ENCODE assay signal across 12 mouse cellular contexts in genomic region chr7:105783861-105784260, GRCm38 (mm10). TPM values are rescaled to one million over a fixed set of nuclear protein-coding genes. Genes with fewer than 3 reads are reported as not detected.
DNase-seq lines count a peak whose midpoint lies in the region; ATAC-seq and TF ChIP-seq lines count a peak whose summit lies in the region.
"Had no signal": no experiment of that assay in that cellular context is flagged by ENCODE, and none has a peak within 500 bp of the region (broad histone marks: within the 10 kb centered on the region; RNA-seq: fewer than 3 reads in every experiment).

No protein-coding gene starts in this region.

- WGBS in heart, postnatal 0 days, result 40% methylated on average over 4 of the region's 4 CpGs
- 27% methylated on average over 4 of the region's 4 CpGs for WGBS in embryonic facial prominence, embryonic 13.5 days
- 35% methylated on average over 4 of the region's 4 CpGs for WGBS in hindbrain, postnatal 0 days

- peaks cover 21% of the 10 kb centered on the region for H3K27me3 ChIP-seq in heart, postnatal 0 days (ENCODE audit: control insufficient read depth, insufficient read depth, low read length)
- no peaks in the 10 kb centered on the region for H3K27me3 ChIP-seq in embryonic facial prominence, embryonic 13.5 days
- H3K27me3 ChIP-seq in hindbrain, postnatal 0 days (ENCODE audit: insufficient read depth, low read length), result no peaks in the 10 kb centered on the region

- H3K4me3 ChIP-seq in heart, postnatal 0 days (ENCODE audit: low read depth, low read length), result no peak overlapping the region
- H3K4me3 ChIP-seq in embryonic facial prominence, embryonic 13.5 days, result 0 out of 2 replicates have a peak overlapping the region, but pooled peaks have one; percentile 75
- H3K4me3 ChIP-seq in hindbrain, postnatal 0 days (ENCODE audit: low read length), result no peak overlapping the region

- ATAC-seq in heart, postnatal 0 days (ENCODE audit: insufficient read depth, low read depth), result no peak
- no peak for ATAC-seq in embryonic facial prominence, embryonic 13.5 days (ENCODE audit: insufficient number of reproducible peaks, insufficient read depth, low FRiP score, low TSS enrichment, low read depth)
- ATAC-seq in hindbrain, postnatal 0 days, result no peak
- no peak for ATAC-seq in megakaryocyte-erythroid progenitor cell, adult 5-6 weeks (replicated peaks; ENCODE audit: low FRiP score, low TSS enrichment, poor library complexity, severe bottlenecking)
- ATAC-seq: intestine, postnatal 0 days had no signal

- no peak for TF ChIP-seq EP300 in heart, postnatal 0 days (IDR thresholded peaks at IDR 0.05; ENCODE audit: low read depth)

- no peaks in the 10 kb centered on the region for H3K4me1 ChIP-seq in heart, postnatal 0 days (ENCODE audit: control insufficient read depth, insufficient read depth)
- H3K4me1 ChIP-seq in embryonic facial prominence, embryonic 13.5 days, result peaks cover 73% of the 10 kb centered on the region
- peaks cover 37% of the 10 kb centered on the region for H3K4me1 ChIP-seq in hindbrain, postnatal 0 days (ENCODE audit: insufficient read depth, low read length)

- H3K9me3 ChIP-seq in heart, postnatal 0 days (replicated peaks; ENCODE audit: control insufficient read depth, low read length), result no peaks in the 10 kb centered on the region
- H3K9me3 ChIP-seq in embryonic facial prominence, embryonic 13.5 days, result no peaks in the 10 kb centered on the region
- no peaks in the 10 kb centered on the region for H3K9me3 ChIP-seq in hindbrain, postnatal 0 days (ENCODE audit: low read length)

- H3K27ac ChIP-seq in heart, postnatal 0 days (ENCODE audit: low read depth), result 0 out of 2 replicates have a peak overlapping the region, but pooled peaks have one; percentile 11
- H3K27ac ChIP-seq in embryonic facial prominence, embryonic 13.5 days, result no peak overlapping the region
- H3K27ac ChIP-seq in hindbrain, postnatal 0 days, result no peak overlapping the region

- no peak overlapping the region for H3K9ac ChIP-seq in heart, postnatal 0 days (replicated peaks; ENCODE audit: low read depth, low read length)
- 0 out of 2 replicates have a peak overlapping the region, but pooled peaks have one; percentile 55 for H3K9ac ChIP-seq in embryonic facial prominence, embryonic 13.5 days
- H3K9ac ChIP-seq in hindbrain, postnatal 0 days (replicated peaks; ENCODE audit: low read length), result 0 out of 2 replicates have a peak overlapping the region, but pooled peaks have one; percentile 22

- no peak overlapping the region for H3K4me2 ChIP-seq in heart, postnatal 0 days (ENCODE audit: low read depth, low read length)
- peak overlapping the region; percentile 85 for H3K4me2 ChIP-seq in embryonic facial prominence, embryonic 13.5 days
- 0 out of 2 replicates have a peak overlapping the region, but pooled peaks have one; percentile 84 for H3K4me2 ChIP-seq in hindbrain, postnatal 0 days (ENCODE audit: low read depth, low read length)

- H3K36me3 ChIP-seq in heart, postnatal 0 days (replicated peaks; ENCODE audit: control insufficient read depth, insufficient read depth, low read length), result no peaks in the 10 kb centered on the region
- H3K36me3 ChIP-seq in embryonic facial prominence, embryonic 13.5 days, result peaks cover 35% of the 10 kb centered on the region
- H3K36me3 ChIP-seq in hindbrain, postnatal 0 days (ENCODE audit: insufficient read depth, low read length), result peaks cover 21% of the 10 kb centered on the region; the same call in 1 of the 2 replicates

- no peak for DNase-seq in heart, postnatal 0 days (ENCODE audit: low spot score)
- DNase-seq in heart, postnatal 10 days, result no peak
- DNase-seq in 3T3-L1 (ENCODE audit: low read depth, low spot score), result peak; percentile 56
- no peak for DNase-seq in hindbrain, postnatal 0 days (ENCODE audit: low spot score)
- no peak for DNase-seq in frontal cortex, postnatal 25 days (ENCODE audit: low spot score in 2 of 2)
- DNase-seq: cerebellum, postnatal 10 days; lung, adult 18-20 months; right cerebral cortex, adult 18-20 months had no signal

- no peak for TF ChIP-seq CTCF in heart, postnatal 0 days (IDR thresholded peaks at IDR 0.05; ENCODE audit: low read depth)
- TF ChIP-seq CTCF in hindbrain, postnatal 0 days (IDR thresholded peaks at IDR 0.05; ENCODE audit: low read depth), result no peak

- intact Hi-C loops in heart, postnatal 10 days (cut with DNase I), result no loop called here

RNA-seq across cellular contexts. Expression of gene Dchs1, which starts 3.6 kb away (rescaled TPM):
- total RNA-seq in heart, postnatal 0 days (2014; rRNA removed; ENCODE audit: low replicate concordance), result 19.3 and 27.2 TPM in 2 replicates
- 1.9 and 2.1 TPM in 2 replicates for polyA plus RNA-seq in heart, postnatal 0 days (2015; fragmentation: Nextera tagmentation; extraction: Ambion mirVana)
- 10 to 100 TPM; 30.6 to 34.2 TPM for total RNA-seq in heart, postnatal 10 days (2021)
- polyA plus RNA-seq in embryonic facial prominence, embryonic 13.5 days (2015; fragmentation: Nextera tagmentation; extraction: Ambion mirVana), result 21.0 and 21.5 TPM in 2 replicates
- 96.9 and 109 TPM in 2 replicates for total RNA-seq in hindbrain, postnatal 0 days (2014; rRNA removed)
- 6.0 and 6.6 TPM in 2 replicates for polyA plus RNA-seq in hindbrain, postnatal 0 days (2015; fragmentation: Nextera tagmentation; extraction: Ambion mirVana)
- total RNA-seq in megakaryocyte-erythroid progenitor cell, adult 5-6 weeks (2014; fragmentation: Nextera tagmentation), result not detected in 2 replicates
- not detected in 2 replicates for total RNA-seq in megakaryocyte-erythroid progenitor cell, adult 5-6 weeks (2017)
- total RNA-seq: neutrophil, adult 5-6 weeks had no signal

RNA-seq across cellular contexts. Expression of gene Mrpl17, which starts 27.0 kb away (rescaled TPM):
- 18.6 and 46.1 TPM in 2 replicates for total RNA-seq in heart, postnatal 0 days (2014; rRNA removed; ENCODE audit: low replicate concordance)
- polyA plus RNA-seq in heart, postnatal 0 days (2015; fragmentation: Nextera tagmentation; extraction: Ambion mirVana), result 207 and 217 TPM in 2 replicates
- 100 to 1,000 TPM in 1 of 2 experiments, 10 to 100 TPM in 1; 100.0 to 110 TPM for total RNA-seq in heart, postnatal 10 days (2021)
- 321 and 381 TPM in 2 replicates for polyA plus RNA-seq in embryonic facial prominence, embryonic 13.5 days (2015; fragmentation: Nextera tagmentation; extraction: Ambion mirVana)
- total RNA-seq in hindbrain, postnatal 0 days (2014; rRNA removed), result 6.6 and 20.1 TPM in 2 replicates
- polyA plus RNA-seq in hindbrain, postnatal 0 days (2015; fragmentation: Nextera tagmentation; extraction: Ambion mirVana), result 225 and 226 TPM in 2 replicates
- 144 and 184 TPM in 2 replicates for total RNA-seq in megakaryocyte-erythroid progenitor cell, adult 5-6 weeks (2014; fragmentation: Nextera tagmentation)
- 31.6 and 60.6 TPM in 2 replicates for total RNA-seq in megakaryocyte-erythroid progenitor cell, adult 5-6 weeks (2017)

RNA-seq across cellular contexts. Expression of gene Tpp1, which starts 31.8 kb away (rescaled TPM):
- total RNA-seq in heart, postnatal 0 days (2014; rRNA removed; ENCODE audit: low replicate concordance), result 89.7 and 99.9 TPM in 2 replicates
- 54.8 and 61.2 TPM in 2 replicates for polyA plus RNA-seq in heart, postnatal 0 days (2015; fragmentation: Nextera tagmentation; extraction: Ambion mirVana)
- total RNA-seq in heart, postnatal 10 days (2021), result 10 to 100 TPM; 42.2 to 46.6 TPM
- 44.0 and 45.8 TPM in 2 replicates for polyA plus RNA-seq in embryonic facial prominence, embryonic 13.5 days (2015; fragmentation: Nextera tagmentation; extraction: Ambion mirVana)
- 64.6 and 74.7 TPM in 2 replicates for total RNA-seq in hindbrain, postnatal 0 days (2014; rRNA removed)
- polyA plus RNA-seq in hindbrain, postnatal 0 days (2015; fragmentation: Nextera tagmentation; extraction: Ambion mirVana), result 47.1 and 53.7 TPM in 2 replicates
- 80.7 and 98.6 TPM in 2 replicates for total RNA-seq in megakaryocyte-erythroid progenitor cell, adult 5-6 weeks (2014; fragmentation: Nextera tagmentation)
- total RNA-seq in megakaryocyte-erythroid progenitor cell, adult 5-6 weeks (2017), result 26.8 and 37.9 TPM in 2 replicates

RNA-seq across cellular contexts. Expression of gene Taf10, which starts 39.7 kb away (rescaled TPM):
- 108 and 159 TPM in 2 replicates for total RNA-seq in heart, postnatal 0 days (2014; rRNA removed; ENCODE audit: low replicate concordance)
- polyA plus RNA-seq in heart, postnatal 0 days (2015; fragmentation: Nextera tagmentation; extraction: Ambion mirVana), result 80.1 and 88.4 TPM in 2 replicates
- total RNA-seq in heart, postnatal 10 days (2021), result 100 to 1,000 TPM; 102 to 108 TPM
- polyA plus RNA-seq in embryonic facial prominence, embryonic 13.5 days (2015; fragmentation: Nextera tagmentation; extraction: Ambion mirVana), result 126 and 137 TPM in 2 replicates
- total RNA-seq in hindbrain, postnatal 0 days (2014; rRNA removed), result 83.8 and 111 TPM in 2 replicates
- polyA plus RNA-seq in hindbrain, postnatal 0 days (2015; fragmentation: Nextera tagmentation; extraction: Ambion mirVana), result 120 and 124 TPM in 2 replicates
- 333 and 378 TPM in 2 replicates for total RNA-seq in megakaryocyte-erythroid progenitor cell, adult 5-6 weeks (2014; fragmentation: Nextera tagmentation)
- total RNA-seq in megakaryocyte-erythroid progenitor cell, adult 5-6 weeks (2017), result 181 and 219 TPM in 2 replicates

RNA-seq across cellular contexts. Expression of gene Rrp8, which starts 46.7 kb away (rescaled TPM):
- 17.9 and 21.8 TPM in 2 replicates for total RNA-seq in heart, postnatal 0 days (2014; rRNA removed; ENCODE audit: low replicate concordance)
- polyA plus RNA-seq in heart, postnatal 0 days (2015; fragmentation: Nextera tagmentation; extraction: Ambion mirVana), result 15.5 and 17.1 TPM in 2 replicates
- total RNA-seq in heart, postnatal 10 days (2021), result 10 to 100 TPM; 14.3 to 14.7 TPM
- polyA plus RNA-seq in embryonic facial prominence, embryonic 13.5 days (2015; fragmentation: Nextera tagmentation; extraction: Ambion mirVana), result 43.4 and 48.9 TPM in 2 replicates
- 14.5 TPM in 2 replicates for total RNA-seq in hindbrain, postnatal 0 days (2014; rRNA removed)
- 18.9 and 20.8 TPM in 2 replicates for polyA plus RNA-seq in hindbrain, postnatal 0 days (2015; fragmentation: Nextera tagmentation; extraction: Ambion mirVana)
- 46.4 and 52.3 TPM in 2 replicates for total RNA-seq in megakaryocyte-erythroid progenitor cell, adult 5-6 weeks (2014; fragmentation: Nextera tagmentation)
- total RNA-seq in megakaryocyte-erythroid progenitor cell, adult 5-6 weeks (2017), result 42.7 and 85.2 TPM in 2 replicates

Comparison
In these comparisons a context has a peak if more than half of its experiments do, and no peak if none do; other contexts are left out.
1. RNA of gene Dchs1, which starts 3.6 kb away (total RNA-seq): 96.9 to 109 TPM in hindbrain, postnatal 0 days, 30.6 to 34.2 TPM in heart, postnatal 10 days and 19.3 to 27.2 TPM in heart, postnatal 0 days; not detected in megakaryocyte-erythroid progenitor cell, adult 5-6 weeks; every median in the first group is over 10 times any median in the second.